Mouse (Mus musculus): ENCODE data around the gene Ccni. TPM values are rescaled to one million over a fixed set of nuclear protein-coding genes. Genes with fewer than 3 reads are reported as not detected.

Ccni gene
- polyA plus RNA-seq, 1 experiment from 2014 or later: 48.4 TPM

DNA sequence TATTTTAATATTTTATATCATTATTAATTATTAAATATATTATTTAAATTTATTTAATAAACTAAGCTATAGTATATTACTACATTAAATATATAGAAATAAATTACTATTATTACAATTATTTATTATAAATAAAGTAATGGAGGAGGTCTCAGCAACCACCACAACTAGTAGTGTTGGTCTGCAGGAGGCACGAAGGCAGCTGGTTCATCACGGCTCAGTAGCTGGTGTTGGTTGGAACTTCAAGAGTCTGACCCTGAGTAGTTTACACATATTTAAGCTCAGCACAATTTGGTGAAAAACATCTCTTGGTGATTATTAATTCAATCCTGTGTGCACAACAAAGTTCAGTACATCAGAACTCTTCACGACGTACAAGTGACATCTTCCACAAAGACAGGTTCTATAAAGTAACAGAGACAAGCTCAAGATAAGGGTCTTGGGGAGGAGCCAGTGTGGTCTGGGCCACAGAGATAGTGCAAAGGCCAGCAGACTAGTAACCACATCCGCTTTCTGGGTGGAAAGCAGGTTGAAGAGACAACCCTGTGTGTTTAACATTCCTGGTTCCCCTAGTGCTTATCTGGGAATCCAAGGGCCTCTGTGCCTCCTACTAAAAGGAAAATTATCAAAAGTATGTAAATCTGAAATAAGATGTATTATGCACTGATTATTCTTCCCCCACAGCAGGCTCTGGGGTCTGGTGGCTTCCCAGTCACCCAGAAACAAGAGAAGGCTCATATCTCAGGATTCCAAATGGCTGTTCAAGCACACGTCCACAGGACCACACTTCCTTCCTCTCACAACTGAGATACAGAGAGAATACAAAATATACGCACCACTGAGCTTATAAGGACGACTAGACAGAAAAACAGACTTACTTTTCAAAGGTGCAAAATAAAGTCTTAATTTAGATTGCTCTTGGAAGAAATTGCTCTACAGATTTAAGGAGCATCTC lies 33.6 kb upstream of the Ccni start:
- WGBS: 78% methylated on average over 8 of the region's 8 CpGs
- Histone ChIP-seq H3K9me3 (ENCODE audit: control insufficient read depth, low read length) (no peaks in the 10 kb centered on the region), H3K4me3 (ENCODE audit: low read depth, low read length) (no peak overlapping the region), H3K27me3 (ENCODE audit: control insufficient read depth, insufficient read depth, low read length) (no peaks in the 10 kb centered on the region), H3K36me3 (ENCODE audit: control insufficient read depth, insufficient read depth, low read length) (no peaks in the 10 kb centered on the region), H3K4me1 (replicated peaks; ENCODE audit: control insufficient read depth, insufficient read depth) (no peaks in the 10 kb centered on the region), H3K4me2 (replicated peaks; ENCODE audit: low read depth) (no peak overlapping the region), H3K27ac (replicated peaks) (no peak overlapping the region), H3K9ac (ENCODE audit: low read length) (no peak overlapping the region)
- ATAC-seq (ENCODE audit: low FRiP score, low TSS enrichment) (no peak), DNase-seq (ENCODE audit: low spot score) (no peak)
- no peak for TF ChIP-seq EP300 (optimal IDR thresholded peaks at IDR 0.05)
- no peak for TF ChIP-seq CTCF (IDR thresholded peaks at IDR 0.05; ENCODE audit: low read depth)

DNA sequence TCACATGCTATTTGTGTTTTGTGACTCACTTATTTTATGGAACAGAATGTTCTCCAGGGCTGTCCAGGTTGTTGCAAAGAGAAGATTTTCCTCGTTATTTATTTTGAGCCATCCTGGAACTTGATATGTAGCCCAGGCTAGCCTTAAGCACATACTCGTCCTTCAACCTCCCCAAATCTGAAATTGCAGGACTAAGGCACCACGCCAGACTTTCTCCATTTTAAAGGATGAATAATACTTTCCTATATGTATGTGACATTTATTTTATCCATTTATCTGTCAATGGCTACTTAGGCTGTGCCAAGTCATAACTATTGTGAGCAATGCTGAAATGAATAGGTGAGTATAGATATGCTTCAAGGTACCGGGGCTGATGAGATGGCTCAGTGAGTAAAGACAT lies 30.2 kb upstream of the Ccni start:
- Histone ChIP-seq H3K4me2 (replicated peaks; ENCODE audit: low read depth) (no peak overlapping the region), H3K9me3 (ENCODE audit: control insufficient read depth, low read length) (no peaks in the 10 kb centered on the region), H3K4me3 (ENCODE audit: low read depth, low read length) (no peak overlapping the region), H3K36me3 (ENCODE audit: control insufficient read depth, insufficient read depth, low read length) (no peaks in the 10 kb centered on the region), H3K4me1 (replicated peaks; ENCODE audit: control insufficient read depth, insufficient read depth) (no peaks in the 10 kb centered on the region), H3K27me3 (ENCODE audit: control insufficient read depth, insufficient read depth, low read length) (no peaks in the 10 kb centered on the region), H3K27ac (replicated peaks) (no peak overlapping the region), H3K9ac (ENCODE audit: low read length) (no peak overlapping the region)
- DNase-seq (ENCODE audit: low spot score) (no peak), ATAC-seq (ENCODE audit: low FRiP score, low TSS enrichment) (no peak)
- TF ChIP-seq CTCF (IDR thresholded peaks at IDR 0.05; ENCODE audit: low read depth) (no peak), EP300 (optimal IDR thresholded peaks at IDR 0.05) (no peak)
- WGBS: 76% methylated on average over 4 of the region's 4 CpGs

DNA sequence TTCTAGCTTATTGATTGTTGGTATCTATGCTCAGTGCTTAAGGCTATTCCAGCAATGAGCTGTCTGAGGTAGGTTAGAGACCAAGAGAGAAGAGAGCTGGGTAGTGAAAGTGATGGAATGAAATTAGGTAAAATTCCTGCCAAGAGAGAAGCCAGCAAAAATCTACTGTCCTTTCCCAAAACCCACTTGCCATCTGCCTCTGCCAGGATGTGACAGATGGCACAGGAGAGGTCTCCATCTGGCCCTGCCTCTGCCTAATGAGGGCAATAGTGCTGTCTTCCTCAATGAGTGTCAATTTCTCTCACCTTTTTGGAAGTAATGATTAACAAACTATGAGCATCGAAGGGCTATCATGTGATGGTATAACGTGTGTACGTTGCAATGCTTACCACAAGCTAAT lies 29.6 kb upstream of the Ccni start:
- Histone ChIP-seq H3K4me3 (ENCODE audit: low read depth, low read length) (no peak overlapping the region), H3K4me1 (replicated peaks; ENCODE audit: control insufficient read depth, insufficient read depth) (no peaks in the 10 kb centered on the region), H3K27me3 (ENCODE audit: control insufficient read depth, insufficient read depth, low read length) (no peaks in the 10 kb centered on the region), H3K9me3 (ENCODE audit: control insufficient read depth, low read length) (no peaks in the 10 kb centered on the region), H3K27ac (replicated peaks) (no peak overlapping the region), H3K4me2 (replicated peaks; ENCODE audit: low read depth) (no peak overlapping the region), H3K36me3 (ENCODE audit: control insufficient read depth, insufficient read depth, low read length) (no peaks in the 10 kb centered on the region), H3K9ac (ENCODE audit: low read length) (no peak overlapping the region)
- ATAC-seq (ENCODE audit: low FRiP score, low TSS enrichment) (no peak), DNase-seq (ENCODE audit: low spot score) (no peak)
- TF ChIP-seq CTCF (IDR thresholded peaks at IDR 0.05; ENCODE audit: low read depth) (no peak), EP300 (optimal IDR thresholded peaks at IDR 0.05) (no peak)
- 90% methylated on average over 3 of the region's 3 CpGs for WGBS

DNA sequence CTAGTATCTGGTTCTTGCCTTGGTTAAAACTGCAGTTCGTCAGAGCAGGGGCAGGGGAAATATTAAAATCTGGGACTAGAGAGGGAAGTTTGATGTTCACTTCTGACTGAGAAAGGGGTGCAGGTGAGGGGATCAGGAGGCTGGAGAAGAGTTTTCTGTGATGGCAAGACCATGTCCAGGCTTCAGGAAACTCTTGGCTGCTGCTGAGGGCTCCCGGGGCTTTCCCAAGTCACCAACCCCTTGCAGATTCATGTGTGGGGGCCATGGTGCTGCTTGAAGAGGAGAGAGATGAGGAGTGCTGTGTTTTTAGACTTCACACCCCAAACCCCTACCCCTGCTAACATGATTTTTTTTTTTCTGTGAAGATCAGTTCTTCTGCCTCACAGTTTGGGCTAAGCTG lies 28.3 kb upstream of the Ccni start:
- H3K36me3 ChIP-seq (ENCODE audit: control insufficient read depth, insufficient read depth, low read length): no peaks in the 10 kb centered on the region
- no peak overlapping the region for H3K9ac ChIP-seq (ENCODE audit: low read length)
- ATAC-seq (ENCODE audit: low FRiP score, low TSS enrichment) (no peak), DNase-seq (ENCODE audit: low spot score) (no peak)
- H3K4me2 ChIP-seq (replicated peaks; ENCODE audit: low read depth): no peak overlapping the region
- H3K4me1 ChIP-seq (replicated peaks; ENCODE audit: control insufficient read depth, insufficient read depth): no peaks in the 10 kb centered on the region
- WGBS: 91% methylated on average over 2 of the region's 2 CpGs
- TF ChIP-seq CTCF (IDR thresholded peaks at IDR 0.05; ENCODE audit: low read depth) (no peak), EP300 (optimal IDR thresholded peaks at IDR 0.05) (no peak)
- H3K4me3 ChIP-seq (ENCODE audit: low read depth, low read length): no peak overlapping the region
- H3K27ac ChIP-seq (replicated peaks): no peak overlapping the region
- no peaks in the 10 kb centered on the region for H3K27me3 ChIP-seq (ENCODE audit: control insufficient read depth, insufficient read depth, low read length)
- H3K9me3 ChIP-seq (ENCODE audit: control insufficient read depth, low read length): no peaks in the 10 kb centered on the region

DNA sequence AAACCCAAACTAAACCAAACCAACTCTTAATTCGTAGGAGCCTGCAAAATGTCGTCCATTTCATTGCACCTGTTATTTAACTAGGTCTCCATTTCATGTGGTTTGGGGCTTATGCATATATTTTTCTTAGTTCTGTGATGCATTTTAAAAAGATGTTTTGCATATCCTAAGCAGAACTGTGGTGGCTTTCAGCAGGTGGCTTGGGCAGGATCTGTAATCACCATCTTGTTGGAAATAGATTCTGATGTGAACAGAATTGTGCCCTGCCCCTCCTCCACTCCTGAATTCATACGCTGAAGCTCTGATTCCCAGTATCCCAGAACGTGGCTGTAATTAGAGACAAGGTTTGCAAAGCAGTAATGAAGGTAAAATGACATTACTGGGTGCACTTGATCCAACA lies 27.8 kb upstream of the Ccni start:
- DNase-seq (ENCODE audit: low spot score) (no peak), ATAC-seq (ENCODE audit: low FRiP score, low TSS enrichment) (no peak)
- Histone ChIP-seq H3K36me3 (ENCODE audit: control insufficient read depth, insufficient read depth, low read length) (no peaks in the 10 kb centered on the region), H3K9ac (ENCODE audit: low read length) (no peak overlapping the region), H3K4me2 (replicated peaks; ENCODE audit: low read depth) (no peak overlapping the region), H3K27ac (replicated peaks) (no peak overlapping the region), H3K4me1 (replicated peaks; ENCODE audit: control insufficient read depth, insufficient read depth) (no peaks in the 10 kb centered on the region), H3K9me3 (ENCODE audit: control insufficient read depth, low read length) (no peaks in the 10 kb centered on the region), H3K4me3 (ENCODE audit: low read depth, low read length) (no peak overlapping the region), H3K27me3 (ENCODE audit: control insufficient read depth, insufficient read depth, low read length) (no peaks in the 10 kb centered on the region)
- TF ChIP-seq CTCF (IDR thresholded peaks at IDR 0.05; ENCODE audit: low read depth) (no peak), EP300 (optimal IDR thresholded peaks at IDR 0.05) (no peak)
- 72% methylated on average over 4 of the region's 4 CpGs for WGBS

DNA sequence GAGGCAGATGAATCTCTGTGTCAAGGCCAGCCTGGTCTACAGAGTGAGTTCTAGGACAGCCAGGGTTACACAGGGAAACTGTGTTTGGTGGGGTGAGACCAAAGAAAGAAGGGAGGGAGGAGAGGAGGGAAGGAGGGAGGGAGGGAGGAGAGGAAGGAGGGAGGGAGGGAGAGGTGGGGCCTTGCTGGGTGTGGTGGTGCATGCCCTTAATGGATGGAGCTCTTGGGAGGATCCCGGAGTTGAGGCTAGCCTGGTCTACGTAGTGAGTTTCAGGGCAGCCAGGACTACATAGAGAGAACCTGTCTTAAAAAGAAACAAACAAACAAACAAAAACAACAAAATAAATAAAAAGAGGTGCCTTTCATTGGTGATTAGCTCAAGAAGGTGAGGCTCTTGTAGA lies 26.5 kb upstream of the Ccni start:
- WGBS: 76% methylated on average over 2 of the region's 2 CpGs
- no peak for DNase-seq (ENCODE audit: low spot score)
- TF ChIP-seq EP300 (optimal IDR thresholded peaks at IDR 0.05) (no peak), CTCF (IDR thresholded peaks at IDR 0.05; ENCODE audit: low read depth) (no peak)
- H3K36me3 ChIP-seq (ENCODE audit: control insufficient read depth, insufficient read depth, low read length): no peaks in the 10 kb centered on the region
- H3K9me3 ChIP-seq (ENCODE audit: control insufficient read depth, low read length): no peaks in the 10 kb centered on the region
- no peaks in the 10 kb centered on the region for H3K4me1 ChIP-seq (replicated peaks; ENCODE audit: control insufficient read depth, insufficient read depth)
- no peaks in the 10 kb centered on the region for H3K27me3 ChIP-seq (ENCODE audit: control insufficient read depth, insufficient read depth, low read length)
- no peak for ATAC-seq (ENCODE audit: low FRiP score, low TSS enrichment)
- H3K27ac ChIP-seq (replicated peaks): no peak overlapping the region
- no peak overlapping the region for H3K4me3 ChIP-seq (ENCODE audit: low read depth, low read length)
- H3K4me2 ChIP-seq (replicated peaks; ENCODE audit: low read depth): no peak overlapping the region
- no peak overlapping the region for H3K9ac ChIP-seq (ENCODE audit: low read length)

All from stomach, postnatal 0 days (tissue).